Mouse (Mus musculus) brain, adult 2 months (tissue): Measurements from ENCODE around the gene Hpse.

Experiments used
- DNase-seq: peaks from one replicate; pipeline ENCODE4 v3.0.0; 2011; ENCODE audit warnings: low read depth, low spot score

Gene Hpse

GRCm38 (mm10) chr5:100719235-100720088 is at the start of gene Hpse:
Gene Hpse (minus strand): TSS chr5:100719716.
- DNase-seq, result no peak

- DNase-seq, result peak; percentile 65
Measured at GRCm38 (mm10) chr5:100766026-100766425, 46.5 kb upstream of the Hpse start.

GRCm38 (mm10) chr5:100761736-100762135 is 42.2 kb upstream of the Hpse start:
- no peak for DNase-seq

DNA sequence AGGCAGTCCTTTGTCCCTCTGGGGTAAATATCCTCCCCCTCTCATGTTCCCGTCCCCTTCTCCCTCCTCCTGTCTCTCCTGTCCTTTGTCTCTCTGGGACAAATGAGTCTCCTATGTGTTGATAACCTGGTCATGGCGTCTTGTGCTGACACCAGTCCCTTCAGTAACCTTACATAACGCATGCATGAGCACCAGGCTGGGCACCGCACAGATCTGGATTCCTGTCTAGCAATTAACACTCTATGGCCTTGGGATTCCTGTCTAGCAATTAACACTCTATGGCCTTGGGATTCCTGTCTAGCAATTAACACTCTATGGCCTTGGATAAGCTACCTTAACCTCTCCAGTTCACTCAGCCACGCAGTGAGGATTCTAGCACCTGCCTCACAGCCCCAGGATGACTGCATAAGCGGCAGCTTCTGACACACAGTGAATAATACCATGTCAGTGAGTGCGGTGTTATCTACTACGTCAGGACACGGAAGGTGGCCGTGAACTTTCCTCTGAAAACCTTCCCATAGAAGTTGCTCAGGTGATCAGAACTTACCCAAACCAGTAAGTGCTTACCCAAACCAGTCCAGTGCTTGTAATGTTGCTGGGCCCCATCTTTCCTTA is 40.6 kb upstream of the Hpse start:
- no peak for DNase-seq

DNA sequence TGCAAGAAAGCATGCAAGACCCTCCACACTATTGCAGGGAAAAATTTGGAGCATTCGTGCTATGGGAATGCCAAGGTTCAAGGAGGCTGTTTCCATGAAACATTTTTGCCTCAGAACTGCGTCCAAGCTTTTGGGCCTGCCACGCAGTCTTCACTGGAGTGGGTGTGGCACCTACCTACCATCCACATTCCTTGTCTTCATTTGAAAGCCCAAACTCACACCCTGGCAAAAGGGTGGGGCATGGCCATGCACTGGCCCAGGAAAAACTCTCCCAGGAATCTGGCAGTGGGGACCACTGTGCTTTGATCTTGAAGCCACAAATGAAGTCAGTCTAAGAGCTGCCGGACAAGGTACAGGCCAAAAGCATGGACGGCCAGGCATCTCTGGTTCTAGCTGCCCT is 38.6 kb upstream of the Hpse start:
- no peak for DNase-seq

- peak; percentile 81 for DNase-seq
Measured at GRCm38 (mm10) chr5:100753407-100753806, 33.9 kb upstream of the Hpse start.

DNA sequence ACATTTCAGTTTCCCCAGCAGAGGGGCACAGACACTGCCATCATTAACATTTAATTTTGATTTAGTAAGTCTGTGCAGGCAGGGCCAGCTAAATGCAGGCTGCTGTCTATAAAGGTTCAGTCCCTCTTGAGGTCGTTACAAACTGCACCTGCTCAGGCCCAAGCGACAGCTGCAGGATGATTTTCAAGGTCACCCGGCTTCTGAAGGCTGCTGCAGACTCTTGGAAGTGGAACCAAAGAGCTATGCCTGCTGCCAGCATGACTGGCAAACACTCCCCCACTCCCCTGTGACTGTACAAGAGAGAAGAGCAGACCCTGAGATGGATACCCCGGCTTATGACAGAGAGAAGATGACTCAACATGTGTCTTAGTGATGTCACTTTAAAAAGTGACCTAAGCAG is 32.1 kb upstream of the Hpse start:
- DNase-seq, result no peak

GRCm38 (mm10) chr5:100750617-100751255 is 31.2 kb upstream of the Hpse start:
- DNase-seq, result no peak

GRCm38 (mm10) chr5:100738802-100739201 is 19.3 kb upstream of the Hpse start:
- no peak for DNase-seq

- DNase-seq, result no peak
Measured at GRCm38 (mm10) chr5:100736919-100737318, 17.4 kb upstream of the Hpse start.

DNA sequence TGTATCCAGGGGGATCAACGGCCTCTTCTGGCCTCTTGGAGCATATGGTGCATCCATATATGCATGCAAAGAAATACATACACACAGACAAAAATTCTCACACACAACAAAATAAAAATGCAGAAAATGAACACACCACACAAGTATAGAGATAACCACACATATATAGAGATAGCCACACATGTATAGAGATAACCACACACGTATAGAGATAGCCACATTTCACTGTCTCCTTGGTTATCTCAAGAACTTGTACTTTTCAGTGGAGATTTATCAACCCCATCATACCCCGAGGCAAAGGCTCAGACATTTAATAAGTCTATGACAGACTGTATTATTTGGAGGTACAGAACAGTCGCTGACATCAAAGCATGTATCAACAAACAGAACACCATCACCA is 15.0 kb upstream of the Hpse start:
- DNase-seq, result no peak

- no peak for DNase-seq
Measured at GRCm38 (mm10) chr5:100728757-100729156, 9.2 kb upstream of the Hpse start.

- DNase-seq, result no peak
Measured at GRCm38 (mm10) chr5:100726001-100726400, 6.5 kb upstream of the Hpse start.

DNA sequence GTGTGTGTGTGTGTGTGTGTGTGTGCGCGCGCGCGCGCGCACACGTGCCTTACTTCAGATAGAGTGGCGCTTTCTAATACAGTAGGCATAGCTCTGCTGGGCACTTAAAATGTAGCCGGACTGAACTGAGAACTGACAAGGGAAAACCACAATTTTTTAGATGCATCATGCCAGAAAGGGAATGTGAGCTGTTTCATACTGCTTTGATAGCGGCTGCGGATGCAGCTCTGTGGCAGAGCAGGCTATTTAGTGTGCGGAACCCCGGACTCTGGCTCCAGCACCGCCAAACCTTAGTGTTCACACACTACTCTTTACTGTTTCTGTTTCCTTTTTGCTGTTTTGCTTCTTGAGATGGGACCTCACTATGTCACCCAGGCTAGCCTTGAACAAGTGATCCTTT is 2.8 kb downstream of the Hpse start:
- DNase-seq, result no peak

DNA sequence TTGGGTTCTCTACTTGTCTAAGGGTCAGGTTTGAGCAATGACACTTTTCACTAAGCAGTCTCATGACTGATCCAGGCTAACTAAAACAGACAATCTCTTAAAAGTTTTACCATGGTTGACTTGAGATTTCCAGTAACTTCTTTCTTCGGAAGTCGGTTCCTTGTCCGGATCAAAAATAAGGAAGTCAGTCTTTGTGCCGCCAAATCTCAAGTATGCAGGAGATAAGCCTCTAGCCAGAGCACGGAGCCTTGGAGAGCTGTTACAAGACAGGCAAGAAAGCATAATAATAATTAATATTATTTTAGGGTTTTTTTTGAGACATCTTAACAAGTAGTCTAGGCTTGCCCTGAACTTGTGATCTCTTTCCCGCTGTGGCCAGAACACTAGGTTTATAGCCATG is 8.3 kb downstream of the Hpse start:
- no peak for DNase-seq

DNA sequence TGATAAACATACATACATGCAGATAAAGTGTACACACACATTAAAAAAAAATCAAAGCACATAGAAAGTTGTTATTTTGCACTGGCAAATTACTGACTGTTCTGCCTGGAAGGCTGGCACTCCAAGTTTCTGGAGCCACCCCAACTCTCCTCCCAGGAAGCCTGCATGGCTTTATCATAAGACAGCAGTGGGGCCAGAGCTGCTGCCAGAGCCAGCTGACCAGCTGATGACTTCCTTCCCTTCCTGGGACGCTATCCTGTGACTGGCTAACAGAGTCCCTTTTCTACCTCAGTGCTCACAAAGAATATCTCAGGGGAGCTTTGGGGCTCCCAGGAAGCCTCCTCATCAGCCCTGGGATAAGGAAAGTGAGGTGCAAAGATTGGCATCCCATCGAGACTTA is 9.5 kb downstream of the Hpse start:
- no peak for DNase-seq

DNA sequence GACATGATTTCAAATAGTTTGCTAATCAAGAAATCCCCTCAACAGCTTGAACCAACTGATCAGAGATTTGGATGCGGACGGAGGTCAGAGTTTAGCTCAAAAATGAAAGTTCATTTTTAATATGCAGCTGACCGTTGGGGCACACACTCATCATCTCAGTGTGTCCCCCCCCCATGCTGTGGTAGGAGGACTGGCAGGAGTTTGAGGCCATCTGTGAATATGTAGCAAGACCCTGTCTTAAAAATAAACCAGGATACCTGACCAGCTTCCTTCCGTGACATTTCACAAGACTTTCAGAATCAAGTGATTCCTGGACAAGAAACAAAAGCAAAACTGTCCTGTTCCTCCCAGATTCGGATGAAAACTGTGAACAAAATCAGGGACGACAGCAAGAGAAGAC is 10.5 kb downstream of the Hpse start:
- no peak for DNase-seq

DNA sequence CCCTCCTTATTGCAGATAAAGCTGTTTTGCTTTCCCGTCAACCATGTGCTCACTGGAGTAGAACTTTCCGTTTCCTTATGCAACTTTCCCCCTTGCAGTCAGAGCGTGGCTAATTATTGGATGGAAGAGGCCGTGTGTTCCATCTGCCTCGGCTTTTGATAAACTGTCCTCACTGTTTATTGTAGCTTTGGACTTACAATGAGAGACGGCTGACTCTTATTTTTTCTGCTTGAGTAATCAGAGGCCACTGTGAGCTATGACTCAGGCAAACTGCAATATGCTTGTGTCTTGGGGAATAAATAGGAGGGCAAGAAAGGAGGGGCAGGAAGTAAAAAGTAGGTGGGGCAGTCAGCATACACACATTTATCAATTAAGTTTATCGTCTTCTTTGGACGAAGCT is 12.8 kb downstream of the Hpse start:
- DNase-seq, result no peak

GRCm38 (mm10) chr5:100704272-100704671 is 15.2 kb downstream of the Hpse start:
- DNase-seq, result no peak

DNA sequence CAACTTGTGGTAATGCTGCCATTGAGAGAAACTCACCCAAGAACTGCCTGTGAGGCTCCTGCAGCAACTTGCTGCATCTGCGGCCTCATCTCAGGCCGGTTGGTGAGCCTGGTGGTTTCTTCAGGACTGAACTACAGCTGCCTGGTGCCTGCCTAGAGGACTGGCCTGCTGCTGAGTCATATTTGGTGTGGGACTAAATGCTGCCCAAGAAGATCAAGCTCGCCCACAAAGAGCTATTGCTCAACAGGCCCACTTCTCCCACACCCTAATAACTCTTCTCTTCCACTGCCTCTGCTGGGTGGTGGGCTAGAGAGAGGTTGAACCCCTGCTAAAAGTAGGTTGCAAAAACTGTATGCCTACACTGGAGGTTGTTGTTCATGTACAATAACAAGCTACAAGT is 17.2 kb downstream of the Hpse start:
- DNase-seq, result no peak

- no peak for DNase-seq
Measured at GRCm38 (mm10) chr5:100700861-100701620, 18.5 kb downstream of the Hpse start.

DNA sequence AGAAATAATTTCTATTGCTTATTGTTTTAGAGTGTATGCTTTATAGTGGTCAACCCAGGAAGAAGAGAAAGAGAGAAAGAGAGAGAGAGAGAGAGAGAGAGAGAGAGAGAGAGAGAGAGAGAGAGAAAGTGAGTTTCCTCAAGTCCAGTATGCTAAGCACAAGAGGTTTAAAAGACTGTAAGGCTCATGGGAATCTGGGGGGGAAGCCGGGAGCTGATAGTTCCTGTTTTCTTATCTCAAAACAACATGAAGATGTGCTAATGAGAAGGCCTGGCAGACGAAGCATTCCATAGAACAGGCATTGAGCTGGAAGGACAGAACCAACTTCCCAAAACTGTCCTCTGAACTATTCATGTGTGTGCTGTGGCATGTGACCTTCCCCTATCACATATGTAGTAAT is 21.6 kb downstream of the Hpse start:
- DNase-seq, result no peak
